Mouse (Mus musculus) lung, postnatal 0 days (tissue): ENCODE data around the gene Ttll5.

Source experiments
- CTCF ChIP-seq: IDR thresholded peaks from 2 replicates; pipeline ENCODE4 v1.5.1; 2016; ENCODE audit warnings: antibody characterized with exemption, mild to moderate bottlenecking
- EP300 ChIP-seq: IDR thresholded peaks from 2 replicates; pipeline ENCODE4 v1.6.1; 2016; ENCODE audit warnings: antibody characterized with exemption, mild to moderate bottlenecking, control low read depth

GRCm38 (mm10) chr12:86024426-86024825, 200.0 kb downstream of the Ttll5 start:
- TF ChIP-seq CTCF (peak; percentile 80), EP300 (no peak)
